Mouse (Mus musculus) heart, embryonic 14.5 days (tissue): ENCODE data around the gene Mafk. TPM values are rescaled to one million over a fixed set of nuclear protein-coding genes. Genes with fewer than 3 reads are reported as not detected.
A peak's percentile ranks its signal among the peaks of the same experiment; 100 is the strongest.

Experiments used
- ATAC-seq: fragments of 200-750 bp; cut with Nextera tagmentation; 2 replicates; pipeline ENCODE4 v1.8.0; 2017; ENCODE audit warnings: low read depth, moderate TSS enrichment; ENCODE audit not compliant: insufficient number of reproducible peaks, insufficient read depth, low FRiP score
- H3K27ac ChIP-seq, 2 experiments: fragments of 200-500 bp in 1 of 2; fragments of 300-500 bp in 1 of 2; sonication (generic) in 1 of 2; replicated peaks in 1 of 2; 2 replicates each; pipeline ENCODE4 v1.5.1; 2012 to 2014; ENCODE audit warnings: low read depth in 2 of 2, low read length in 2 of 2, control low read depth in 1 of 2, mild to moderate bottlenecking in 1 of 2, mixed read lengths in 1 of 2; ENCODE audit not compliant: control insufficient read depth in 1 of 2, insufficient read depth in 1 of 2
- H3K27me3 ChIP-seq: fragments of 300-500 bp; sonication (generic); 2 replicates; pipeline ENCODE4 v1.6.1; 2014; ENCODE audit warnings: mild to moderate bottlenecking, low read length, control low read depth; ENCODE audit not compliant: control insufficient read depth, insufficient read depth
- H3K36me3 ChIP-seq: fragments of 300-500 bp; sonication (generic); 2 replicates; pipeline ENCODE4 v1.6.1; 2014; ENCODE audit warnings: mild to moderate bottlenecking, control low read depth, low read length, mixed read lengths; ENCODE audit not compliant: control insufficient read depth, insufficient read depth
- H3K4me1 ChIP-seq, 2 experiments: fragments of 200-500 bp in 1 of 2; fragments of 300-500 bp in 1 of 2; sonication (generic) in 1 of 2; 2 replicates each; pipeline ENCODE4 v1.6.1; 2012 to 2014; ENCODE audit warnings: low read length in 2 of 2, control low read depth in 1 of 2, mixed read lengths in 1 of 2; ENCODE audit not compliant: control insufficient read depth in 2 of 2, insufficient read depth in 2 of 2
- H3K4me2 ChIP-seq: fragments of 300-500 bp; sonication (generic); 2 replicates; pipeline ENCODE4 v1.6.1; 2014; ENCODE audit warnings: mild to moderate bottlenecking, low read length
- H3K4me3 ChIP-seq, 2 experiments: fragments of 200-500 bp in 1 of 2; fragments of 300-500 bp in 1 of 2; sonication (generic) in 1 of 2; 2 replicates each; pipeline ENCODE4 v1.5.1; 2012 to 2014; ENCODE audit warnings: low read length in 2 of 2, mild to moderate bottlenecking in 2 of 2, control low read depth in 1 of 2, low read depth in 1 of 2, moderate library complexity in 1 of 2; ENCODE audit not compliant: control insufficient read depth in 1 of 2, insufficient read depth in 1 of 2
- H3K9ac ChIP-seq: fragments of 300-500 bp; sonication (generic); 2 replicates; pipeline ENCODE4 v1.6.1; 2014; ENCODE audit warnings: mild to moderate bottlenecking, low read length
- H3K9me3 ChIP-seq: fragments of 300-500 bp; sonication (generic); 2 replicates; pipeline ENCODE4 v1.6.1; 2016; ENCODE audit warnings: low read length, control low read depth; ENCODE audit not compliant: control insufficient read depth
- WGBS: fragments of 180-500 bp; shearing (Covaris S2); extraction: QIAGEN DNeasy Blood & Tissue Kit; methylation state at CpG from one replicate; pipeline ENCODE4 v1.1.7; 2014; 5-methylcytosine and 5-hydroxymethylcytosine counted together
- polyA plus RNA-seq: library from polyadenylated mRNA; unstranded; fragments of >200 nt; fragmentation: Nextera tagmentation; extraction: Ambion mirVana; gene quantifications from 2 replicates; pipeline ENCODE4 v1.2.1, GENCODE M21; 2014

The Mafk gene
- polyA plus RNA-seq, 1 experiment from 2014 or later = 11.2 TPM

- WGBS = 40% methylated on average over 10 of the region's 10 CpGs
- H3K9ac ChIP-seq = no peak overlapping the region
- ATAC-seq = no peak
- no peak overlapping the region for H3K4me2 ChIP-seq
- no peaks in the 10 kb centered on the region for H3K36me3 ChIP-seq
- peaks cover 25% of the 10 kb centered on the region for H3K27me3 ChIP-seq
- no peaks in the 10 kb centered on the region for H3K9me3 ChIP-seq
- no peak overlapping the region for H3K27ac ChIP-seq
- no peak overlapping the region for H3K4me3 ChIP-seq
- H3K4me1 ChIP-seq = peaks cover 11% of the 10 kb centered on the region in 2 experiments; a peak in 2 of 4 replicates
Observed at GRCm38 (mm10) chr5:139813126-139813490, 21.8 kb downstream of the Mafk start.

- H3K9ac ChIP-seq = no peak overlapping the region
- H3K4me1 ChIP-seq = peaks cover 11% of the 10 kb centered on the region in 2 experiments; a peak in 2 of 4 replicates
- H3K27me3 ChIP-seq = peaks cover 25% of the 10 kb centered on the region
- no peak for ATAC-seq
- 10% methylated on average over 13 of the region's 13 CpGs for WGBS
- no peaks in the 10 kb centered on the region for H3K9me3 ChIP-seq
- no peak overlapping the region for H3K4me2 ChIP-seq
- H3K36me3 ChIP-seq = no peaks in the 10 kb centered on the region
- H3K27ac ChIP-seq = no peak overlapping the region
- no peak overlapping the region for H3K4me3 ChIP-seq
Observed at GRCm38 (mm10) chr5:139813963-139814381, 22.7 kb downstream of the Mafk start.

- Histone ChIP-seq H3K4me1 (peaks cover 11% of the 10 kb centered on the region in 2 experiments; a peak in 2 of 4 replicates), H3K27me3 (peaks cover 25% of the 10 kb centered on the region), H3K9me3 (no peaks in the 10 kb centered on the region), H3K27ac (0 out of 4 replicates have a peak overlapping the region, but pooled peaks of 1 of the 2 experiments have one; percentile 8), H3K4me2 (no peak overlapping the region), H3K36me3 (no peaks in the 10 kb centered on the region), H3K4me3 (no peak overlapping the region), H3K9ac (no peak overlapping the region; the same call in 1 of the 2 replicates)
- WGBS = 53% methylated on average over 6 of the region's 6 CpGs
- no peak for ATAC-seq
Observed at GRCm38 (mm10) chr5:139815964-139816363, 24.7 kb downstream of the Mafk start.

GRCm38 (mm10) chr5:139816445-139816844, 25.1 kb downstream of the Mafk start:
- H3K4me3 ChIP-seq = no peak overlapping the region
- no peaks in the 10 kb centered on the region for H3K9me3 ChIP-seq
- no peak overlapping the region for H3K27ac ChIP-seq
- H3K4me1 ChIP-seq = peaks cover 11% of the 10 kb centered on the region in 2 experiments; a peak in 2 of 4 replicates
- peaks cover 25% of the 10 kb centered on the region for H3K27me3 ChIP-seq
- ATAC-seq = no peak
- no peaks in the 10 kb centered on the region for H3K36me3 ChIP-seq
- no peak overlapping the region for H3K4me2 ChIP-seq
- no peak overlapping the region for H3K9ac ChIP-seq

GRCm38 (mm10) chr5:139817292-139817691, 26.0 kb downstream of the Mafk start:
- 0% methylated on average over 1 of the region's 1 CpGs for WGBS

GRCm38 (mm10) chr5:139818056-139818455, 26.7 kb downstream of the Mafk start:
- WGBS = 85% methylated on average over 3 of the region's 3 CpGs

More at GRCm38 (mm10) chr5:139817292-139817691, 26.0 kb downstream of the Mafk start:
- Histone ChIP-seq H3K4me1 (peaks cover 7 to 11% of the 10 kb centered on the region in 2 experiments; a peak in 2 of 4 replicates), H3K4me2 (no peak overlapping the region), H3K27me3 (peaks cover 25% of the 10 kb centered on the region), H3K27ac (no peak overlapping the region), H3K9ac (no peak overlapping the region), H3K9me3 (no peaks in the 10 kb centered on the region), H3K4me3 (no peak overlapping the region), H3K36me3 (peaks cover 5% of the 10 kb centered on the region)
- no peak for ATAC-seq

GRCm38 (mm10) chr5:139818801-139819200, 27.5 kb downstream of the Mafk start:
- H3K9me3 ChIP-seq = no peaks in the 10 kb centered on the region
- no peak overlapping the region for H3K4me2 ChIP-seq
- peaks cover 7 to 11% of the 10 kb centered on the region in 2 experiments; a peak in 2 of 4 replicates for H3K4me1 ChIP-seq
- peaks cover 12% of the 10 kb centered on the region for H3K27me3 ChIP-seq
- 0 out of 2 replicates have a peak, but pooled peaks have one; percentile 25 for ATAC-seq
- H3K36me3 ChIP-seq = peaks cover 20% of the 10 kb centered on the region
- H3K27ac ChIP-seq = no peak overlapping the region
- no peak overlapping the region for H3K9ac ChIP-seq
- WGBS = 42% methylated on average over 4 of the region's 4 CpGs
- H3K4me3 ChIP-seq = no peak overlapping the region

More at GRCm38 (mm10) chr5:139818056-139818455, 26.7 kb downstream of the Mafk start:
- H3K36me3 ChIP-seq = peaks cover 12% of the 10 kb centered on the region
- peaks cover 7 to 11% of the 10 kb centered on the region in 2 experiments; a peak in 2 of 4 replicates for H3K4me1 ChIP-seq
- H3K27ac ChIP-seq = no peak overlapping the region
- H3K4me2 ChIP-seq = no peak overlapping the region
- no peak for ATAC-seq
- no peaks in the 10 kb centered on the region for H3K9me3 ChIP-seq
- no peak overlapping the region for H3K9ac ChIP-seq
- H3K4me3 ChIP-seq = no peak overlapping the region
- peaks cover 18% of the 10 kb centered on the region for H3K27me3 ChIP-seq
